Mouse (Mus musculus) megakaryocyte, embryonic 14.5 days (primary cell): ENCODE data around the gene Pde4b.

Experiments
- FLI1 ChIP-seq: IDR thresholded peaks from 2 replicates; pipeline ENCODE4 v1.6.1; 2012; ENCODE audit warnings: low read length, inconsistent platforms, mixed read lengths
- GATA1 ChIP-seq: IDR thresholded peaks from 3 replicates; pipeline ENCODE4 v1.6.1; 2012; ENCODE audit warnings: mixed read lengths, low read length, inconsistent platforms, borderline replicate concordance

DNA sequence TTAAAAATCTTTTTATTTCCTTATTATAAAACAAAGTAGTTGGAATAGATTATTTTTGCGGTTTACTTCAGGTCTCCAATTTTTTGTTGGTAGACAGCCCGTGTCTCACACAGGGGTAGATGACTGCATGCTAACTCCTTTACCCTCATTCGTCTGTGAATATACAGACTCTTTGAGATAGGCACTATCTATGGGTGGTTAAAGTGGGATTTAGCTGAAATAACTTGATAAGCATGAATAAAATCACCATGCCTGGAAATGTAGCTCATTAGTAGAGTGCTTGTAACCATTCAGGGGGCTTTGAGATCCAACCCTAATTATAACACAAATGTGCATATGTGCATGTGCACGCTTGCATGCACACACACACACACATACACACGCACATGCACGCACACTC is 488.8 kb downstream of the Pde4b start:
- TF ChIP-seq GATA1 (no peak), FLI1 (no peak)
